Mouse (Mus musculus) hindbrain, postnatal 0 days (tissue): ENCODE measurements at regions not wholly inside any gene's neighbourhood (a gene's known extent, or its start where the extent isn't known, plus 50 kb on each side); places are given as distances from the start of the nearest gene placed in this dataset.

ENCODE experiments used
- ATAC-seq: fragments of 200-750 bp; cut with Nextera tagmentation; 2 replicates; pipeline ENCODE4 v1.8.0; 2017; ENCODE audit warnings: mild to moderate bottlenecking, moderate TSS enrichment, moderate library complexity
- DNase-seq: peaks from one replicate; pipeline ENCODE4 v3.0.0-alpha.2; 2015; ENCODE audit warnings: low spot score
- H3K27ac ChIP-seq: fragments of 300-500 bp; sonication (generic); 2 replicates; pipeline ENCODE4 v1.5.1; 2014; ENCODE audit warnings: mild to moderate bottlenecking
- H3K27me3 ChIP-seq: fragments of 300-500 bp; sonication (generic); 2 replicates; pipeline ENCODE4 v1.6.1; 2014; ENCODE audit warnings: low read length, mixed read lengths; ENCODE audit not compliant: insufficient read depth
- H3K36me3 ChIP-seq: fragments of 300-500 bp; sonication (generic); 2 replicates; pipeline ENCODE4 v1.6.1; 2014; ENCODE audit warnings: low read length, mixed read lengths; ENCODE audit not compliant: insufficient read depth
- H3K4me1 ChIP-seq: fragments of 300-500 bp; sonication (generic); 2 replicates; pipeline ENCODE4 v1.6.1; 2014; ENCODE audit warnings: antibody characterized with exemption, low read length, mixed read lengths; ENCODE audit not compliant: insufficient read depth
- H3K4me2 ChIP-seq: fragments of 300-500 bp; sonication (generic); 2 replicates; pipeline ENCODE4 v1.6.1; 2014; ENCODE audit warnings: low read depth, mild to moderate bottlenecking, low read length, moderate library complexity, mixed read lengths
- H3K4me3 ChIP-seq: fragments of 300-500 bp; sonication (generic); 2 replicates; pipeline ENCODE4 v1.5.1; 2014; ENCODE audit warnings: low read length
- H3K9ac ChIP-seq: fragments of 300-500 bp; sonication (generic); replicated peaks from 2 replicates; pipeline ENCODE4 v1.6.1; 2014; ENCODE audit warnings: mild to moderate bottlenecking, low read length, moderate library complexity, mixed read lengths
- H3K9me3 ChIP-seq: fragments of 300-500 bp; sonication (generic); 2 replicates; pipeline ENCODE4 v1.6.1; 2016; ENCODE audit warnings: low read length, mixed read lengths
- CTCF ChIP-seq: IDR thresholded peaks from 2 replicates; pipeline ENCODE4 v1.5.1; 2016; ENCODE audit warnings: antibody characterized with exemption, control low read depth, low read depth
- WGBS: fragments of 180-500 bp; shearing (Covaris S2); extraction: QIAGEN DNeasy Blood & Tissue Kit; methylation state at CpG from one replicate; pipeline ENCODE4 v1.1.7; 2014; 5-methylcytosine and 5-hydroxymethylcytosine counted together

GRCm38 (mm10) chr11:40402249-40402648 lies 292.8 kb downstream of the Mat2b start:
- Histone ChIP-seq H3K9ac (no peak overlapping the region), H3K27me3 (no peaks in the 10 kb centered on the region), H3K4me1 (no peaks in the 10 kb centered on the region), H3K4me3 (no peak overlapping the region), H3K36me3 (no peaks in the 10 kb centered on the region), H3K9me3 (no peaks in the 10 kb centered on the region), H3K27ac (no peak overlapping the region), H3K4me2 (no peak overlapping the region)
- DNase-seq (no peak), ATAC-seq (no peak)
- no peak for TF ChIP-seq CTCF
- WGBS: 55% methylated on average over 1 of the region's 1 CpGs

DNA sequence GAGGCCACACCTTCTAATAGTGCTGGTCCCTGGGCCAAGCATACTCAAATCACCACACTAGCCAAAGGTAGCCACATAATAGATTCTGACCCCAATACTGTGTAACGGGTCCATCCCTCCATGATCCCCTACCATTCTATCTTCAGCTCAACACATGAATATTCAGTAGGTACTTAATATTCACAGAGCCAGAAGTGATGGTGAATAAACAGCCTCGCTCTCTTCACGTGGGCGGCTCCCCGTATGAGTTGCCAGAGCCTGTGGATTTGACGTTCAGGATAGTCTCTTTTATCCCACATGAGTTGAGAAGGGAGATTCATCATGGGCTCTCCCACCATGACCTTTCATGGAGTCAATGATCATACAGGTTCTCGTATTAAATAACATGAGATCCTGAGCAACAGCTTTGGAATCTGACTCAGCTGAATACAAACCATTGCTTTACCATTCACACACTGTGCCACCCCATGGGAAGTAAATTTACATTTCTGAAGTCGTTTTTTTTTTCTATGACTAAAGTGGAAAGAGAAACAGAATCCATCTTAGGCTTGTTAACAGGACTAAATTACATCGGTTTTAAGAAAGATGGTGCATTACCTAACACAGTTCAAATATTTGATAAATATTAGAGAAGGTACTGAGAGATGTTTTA lies 297.4 kb downstream of the Mat2b start:
- Histone ChIP-seq H3K9me3 (no peaks in the 10 kb centered on the region), H3K36me3 (no peaks in the 10 kb centered on the region), H3K9ac (no peak overlapping the region), H3K4me3 (no peak overlapping the region), H3K4me1 (peaks cover 8% of the 10 kb centered on the region; the same call in 1 of the 2 replicates), H3K27ac (no peak overlapping the region), H3K4me2 (no peak overlapping the region; the same call in 1 of the 2 replicates), H3K27me3 (no peaks in the 10 kb centered on the region)
- DNase-seq (peak; percentile 17), ATAC-seq (peak; percentile 68)
- TF ChIP-seq CTCF: no peak
- whole genome bisulfite sequencing: 22% methylated on average over 9 of the region's 9 CpGs

DNA sequence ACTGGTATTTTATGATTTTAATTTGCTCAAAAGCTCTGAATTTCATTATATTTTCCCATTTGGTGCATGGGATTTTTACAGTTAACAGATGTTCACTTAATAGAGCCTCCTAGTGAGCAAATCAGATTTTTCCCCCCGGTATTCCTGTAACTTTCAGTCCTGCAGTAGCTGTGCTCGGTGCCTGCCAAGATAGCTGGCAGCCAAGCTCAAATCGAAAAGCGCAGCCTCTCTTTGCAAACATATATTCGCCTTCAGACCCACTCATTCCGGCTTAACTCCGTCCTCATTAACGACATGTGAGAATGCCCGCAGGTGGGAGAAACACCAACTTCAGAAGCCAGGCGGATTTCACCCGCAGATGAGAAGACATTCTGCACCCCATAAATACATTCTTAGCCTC lies 299.7 kb downstream of the Mat2b start:
- ATAC-seq (0 out of 2 replicates have a peak, but pooled peaks have one; percentile 32), DNase-seq (peak; percentile 44)
- Histone ChIP-seq H3K27ac (peak overlapping the region; percentile 32; the same call in 1 of the 2 replicates), H3K27me3 (no peaks in the 10 kb centered on the region), H3K4me2 (peak overlapping the region; percentile 46), H3K9ac (no peak overlapping the region), H3K4me1 (peaks cover 8% of the 10 kb centered on the region; the same call in 1 of the 2 replicates), H3K4me3 (peak overlapping the region; percentile 10; the same call in 1 of the 2 replicates), H3K36me3 (no peaks in the 10 kb centered on the region), H3K9me3 (no peaks in the 10 kb centered on the region)
- no peak for TF ChIP-seq CTCF
- 33% methylated on average over 11 of the region's 11 CpGs for WGBS

GRCm38 (mm10) chr11:40394864-40395266 lies 300.1 kb downstream of the Mat2b start:
- 20% methylated on average over 7 of the region's 7 CpGs for WGBS
- no peaks in the 10 kb centered on the region for H3K27me3 ChIP-seq
- H3K4me2 ChIP-seq: peak overlapping the region; percentile 46
- H3K9me3 ChIP-seq: no peaks in the 10 kb centered on the region
- peaks cover 8% of the 10 kb centered on the region; the same call in 1 of the 2 replicates for H3K4me1 ChIP-seq
- no peak for TF ChIP-seq CTCF
- H3K27ac ChIP-seq: peak overlapping the region; percentile 32; the same call in 1 of the 2 replicates
- no peaks in the 10 kb centered on the region for H3K36me3 ChIP-seq
- DNase-seq (peak; percentile 35), ATAC-seq (peak; percentile 70; the same call in 1 of the 2 replicates)
- peak overlapping the region; percentile 10; the same call in 1 of the 2 replicates for H3K4me3 ChIP-seq
- no peak overlapping the region for H3K9ac ChIP-seq

- Histone ChIP-seq H3K27ac (no peak overlapping the region), H3K4me2 (no peak overlapping the region), H3K4me3 (no peak overlapping the region), H3K9ac (no peak overlapping the region), H3K9me3 (no peaks in the 10 kb centered on the region), H3K36me3 (no peaks in the 10 kb centered on the region), H3K27me3 (no peaks in the 10 kb centered on the region), H3K4me1 (peaks cover 8% of the 10 kb centered on the region; the same call in 1 of the 2 replicates)
- ATAC-seq (no peak), DNase-seq (no peak)
- WGBS: 50% methylated on average over 4 of the region's 4 CpGs
- no peak for TF ChIP-seq CTCF
These were observed 300.7 kb downstream of the Mat2b start for GRCm38 (mm10) chr11:40394283-40394758.

GRCm38 (mm10) chr11:40380696-40381095 lies 314.3 kb downstream of the Mat2b start:
- DNase-seq (no peak), ATAC-seq (no peak)
- no peak overlapping the region for H3K9ac ChIP-seq
- H3K27me3 ChIP-seq: no peaks in the 10 kb centered on the region
- H3K4me3 ChIP-seq: no peak overlapping the region
- no peaks in the 10 kb centered on the region for H3K36me3 ChIP-seq
- H3K4me1 ChIP-seq: no peaks in the 10 kb centered on the region
- TF ChIP-seq CTCF: no peak
- H3K4me2 ChIP-seq: no peak overlapping the region
- no peak overlapping the region for H3K27ac ChIP-seq
- WGBS: 60% methylated on average over 3 of the region's 3 CpGs
- H3K9me3 ChIP-seq: no peaks in the 10 kb centered on the region

- no peak overlapping the region for H3K4me3 ChIP-seq
- H3K9me3 ChIP-seq: no peaks in the 10 kb centered on the region
- no peaks in the 10 kb centered on the region for H3K27me3 ChIP-seq
- H3K4me2 ChIP-seq: no peak overlapping the region
- no peak for ATAC-seq
- H3K36me3 ChIP-seq: no peaks in the 10 kb centered on the region
- no peaks in the 10 kb centered on the region for H3K4me1 ChIP-seq
- H3K9ac ChIP-seq: no peak overlapping the region
- no peak for DNase-seq
- 92% methylated on average over 2 of the region's 2 CpGs for WGBS
- no peak overlapping the region for H3K27ac ChIP-seq
- TF ChIP-seq CTCF: no peak
These were observed 323.3 kb downstream of the Mat2b start for GRCm38 (mm10) chr11:40371696-40372095.
